Mouse (Mus musculus) brain, embryonic 14.5 days (tissue): ENCODE results near the gene Map3k13. TPM values are rescaled to one million over a fixed set of nuclear protein-coding genes. Genes with fewer than 3 reads are reported as not detected.

Experiments used
- DNase-seq: peaks from one replicate; pipeline ENCODE4 v3.0.0-alpha.2; 2011; ENCODE audit warnings: low read depth
- CTCF ChIP-seq: fragments of 200-500 bp; IDR thresholded peaks from 2 replicates; pipeline ENCODE4 v1.5.1; 2012; ENCODE audit warnings: inconsistent platforms, mild to moderate bottlenecking, moderate library complexity, borderline replicate concordance; ENCODE audit not compliant: insufficient read depth, insufficient read length; ENCODE audit errors: extremely low read depth
- POLR2A ChIP-seq: fragments of 200-500 bp; IDR thresholded peaks from 2 replicates; pipeline ENCODE4 v1.6.1; 2012; ENCODE audit warnings: mild to moderate bottlenecking, inconsistent platforms, borderline replicate concordance; ENCODE audit not compliant: poor library complexity, insufficient read depth, insufficient read length, severe bottlenecking; ENCODE audit errors: extremely low read depth
- polyA plus RNA-seq: library from polyadenylated mRNA; depleted of rRNA; stranded (reverse); fragments of >200 nt; gene quantifications from 2 replicates; pipeline ENCODE4 v1.2.3, GENCODE M21; 2012; rRNA removed

Gene Map3k13
- polyA plus RNA-seq = 7.8 and 13.2 TPM in 2 replicates

DNA sequence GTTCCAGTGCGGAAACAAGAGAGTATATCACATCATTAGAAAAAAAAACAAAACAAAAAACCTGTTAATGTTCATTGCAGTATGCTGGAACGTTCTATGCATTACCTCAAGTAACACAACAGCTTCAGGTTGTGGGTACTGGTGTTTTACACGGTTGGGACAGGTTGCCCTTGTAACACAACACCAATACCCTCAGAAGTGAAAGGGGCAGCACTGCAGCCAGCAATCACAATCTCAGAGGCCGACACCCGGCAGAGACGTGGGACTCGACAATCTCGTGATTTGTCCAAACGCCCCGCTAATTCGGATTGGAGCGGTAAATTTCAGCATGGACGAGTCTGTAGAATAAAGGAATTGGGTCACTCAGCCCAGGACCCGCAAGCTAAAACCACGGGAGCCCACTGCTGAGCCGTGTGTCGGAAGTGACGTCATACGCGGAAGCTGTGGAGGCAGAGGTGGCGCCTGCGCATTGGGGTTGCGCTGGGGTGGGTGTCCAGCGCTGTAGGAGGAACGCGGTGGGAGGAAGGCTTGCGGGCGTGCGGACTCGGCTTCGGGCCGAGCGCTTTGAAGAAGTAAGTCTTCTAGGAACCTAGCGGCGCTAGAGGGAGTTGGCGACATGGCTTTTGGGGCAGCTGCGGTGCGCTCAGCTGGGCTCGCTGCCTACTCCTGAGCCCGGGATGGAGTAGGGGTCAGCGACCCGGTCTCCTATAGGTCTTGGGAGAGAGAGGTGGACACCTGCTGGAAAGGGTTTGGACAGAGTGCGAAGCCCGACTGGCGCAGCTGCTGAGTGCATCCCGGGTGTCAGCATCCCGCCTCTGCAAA lies at the start of gene Map3k13:
Map3k13 (plus strand) TSS at position 472 of the 822 bp plus-strand sequence.
- TF ChIP-seq POLR2A = peak; percentile 87; the same call in 1 of the 2 replicates
- no peak for TF ChIP-seq CTCF
- peak; percentile 97 for DNase-seq

DNA sequence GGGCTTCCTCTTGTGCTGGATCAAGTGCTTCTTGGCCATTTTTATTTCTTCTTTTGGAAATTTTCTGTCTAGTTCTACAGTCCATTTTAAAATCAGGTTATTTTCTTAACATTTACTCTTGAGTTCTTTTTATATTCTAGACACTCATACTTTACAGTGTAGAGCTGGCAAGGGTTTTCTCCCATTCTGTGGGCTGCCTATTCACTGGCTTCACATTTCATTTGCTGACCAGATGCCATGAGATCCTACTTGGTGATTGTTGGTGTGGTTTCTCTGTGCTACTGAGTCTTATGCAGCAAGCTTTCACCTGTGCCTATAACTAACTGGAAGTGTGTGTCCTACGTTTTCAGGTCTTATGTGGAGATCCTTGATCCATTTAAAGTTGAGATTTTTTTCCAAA lies 35.7 kb upstream of the Map3k13 start:
- no peak for DNase-seq
- TF ChIP-seq CTCF = no peak
- TF ChIP-seq POLR2A = no peak

DNA sequence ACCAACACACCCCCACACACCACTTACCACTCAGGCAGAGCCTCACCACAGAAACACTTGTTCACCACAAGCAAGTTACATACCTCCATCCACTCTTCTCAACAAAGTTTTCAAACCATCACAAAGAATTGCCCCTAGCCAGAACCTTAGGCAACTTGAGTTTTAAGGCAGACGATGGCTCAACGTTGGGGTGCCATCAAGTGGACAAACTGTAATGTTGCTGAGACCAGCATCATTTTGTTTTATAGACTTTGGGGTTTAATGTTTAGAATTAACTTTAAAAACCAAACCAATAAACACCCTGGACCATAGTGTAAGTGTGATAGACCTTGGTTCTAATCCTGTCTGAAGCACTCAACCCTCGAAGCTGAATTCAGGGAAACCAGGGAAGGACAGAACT lies 25.9 kb upstream of the Map3k13 start:
- DNase-seq = no peak
- TF ChIP-seq CTCF (peak; percentile 14; the same call in 1 of the 2 replicates), POLR2A (no peak)

DNA sequence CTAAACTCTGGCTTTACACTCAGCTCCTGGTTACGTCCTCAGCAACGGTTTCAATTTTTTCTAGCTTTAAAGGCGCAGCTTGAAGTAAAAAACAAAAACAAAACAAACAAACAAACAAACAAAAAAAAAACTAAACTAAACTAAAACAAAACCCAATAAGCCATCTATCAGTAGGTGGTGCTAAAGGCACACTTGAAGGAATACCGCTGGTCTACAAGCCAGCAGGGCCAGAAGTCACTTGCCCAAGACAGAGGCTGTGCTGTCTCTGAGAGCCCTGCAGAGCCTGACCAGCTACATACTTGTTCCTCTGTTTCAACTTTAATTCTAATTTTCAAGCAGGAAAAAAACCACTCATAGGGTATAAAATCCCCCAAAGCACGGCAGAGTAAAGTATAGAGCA lies 24.5 kb upstream of the Map3k13 start:
- TF ChIP-seq CTCF (peak; percentile 27; the same call in 1 of the 2 replicates), POLR2A (no peak)
- DNase-seq = peak; percentile 23

DNA sequence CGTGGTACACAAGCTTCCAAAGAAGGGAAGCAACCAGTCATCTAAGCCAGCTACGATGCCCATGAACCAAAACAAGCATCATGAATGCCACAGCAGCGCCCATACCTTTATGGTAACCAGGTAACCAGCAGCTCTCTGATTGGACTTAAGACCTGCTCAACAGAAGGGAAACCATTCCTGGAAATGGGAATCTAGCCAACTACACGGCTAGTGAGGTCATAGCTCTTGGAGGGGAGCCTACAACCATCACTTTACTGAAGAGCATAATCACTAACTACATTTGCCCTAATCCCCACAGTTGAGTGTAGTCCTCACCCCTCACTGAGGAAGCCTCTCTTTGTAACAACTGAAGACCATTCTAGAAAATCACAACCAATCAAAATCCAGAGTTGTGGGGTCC lies 19.4 kb upstream of the Map3k13 start:
- DNase-seq = no peak
- no peak for TF ChIP-seq POLR2A
- no peak for TF ChIP-seq CTCF

DNA sequence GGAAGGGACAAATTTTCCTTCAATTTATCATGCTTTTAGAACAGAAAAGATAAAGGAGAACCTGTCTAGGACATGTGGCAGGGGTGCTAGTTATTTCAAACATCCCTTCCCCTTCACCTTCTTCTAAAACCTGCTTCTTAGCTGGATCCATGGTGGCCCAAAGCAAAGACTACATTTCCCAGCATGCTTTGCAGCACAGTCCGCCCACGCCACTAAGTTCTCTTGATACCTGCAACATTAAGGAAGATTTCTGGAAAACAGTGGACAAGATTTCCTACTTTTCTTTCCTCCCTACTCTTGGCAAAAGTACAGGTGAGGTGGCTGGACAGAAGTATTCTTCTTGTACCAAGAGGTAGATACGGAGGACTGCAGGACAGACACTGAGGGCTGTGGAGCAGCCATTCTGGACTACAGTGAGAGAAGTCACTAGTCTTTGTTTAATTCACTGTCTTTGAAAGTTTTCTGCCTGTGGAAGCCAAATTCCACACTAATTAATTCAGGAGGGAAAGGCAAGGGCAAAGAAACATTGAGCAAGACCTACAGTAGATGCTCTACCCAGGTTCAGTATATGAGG lies 15.8 kb upstream of the Map3k13 start:
- no peak for TF ChIP-seq POLR2A
- TF ChIP-seq CTCF = no peak
- peak; percentile 53 for DNase-seq

DNA sequence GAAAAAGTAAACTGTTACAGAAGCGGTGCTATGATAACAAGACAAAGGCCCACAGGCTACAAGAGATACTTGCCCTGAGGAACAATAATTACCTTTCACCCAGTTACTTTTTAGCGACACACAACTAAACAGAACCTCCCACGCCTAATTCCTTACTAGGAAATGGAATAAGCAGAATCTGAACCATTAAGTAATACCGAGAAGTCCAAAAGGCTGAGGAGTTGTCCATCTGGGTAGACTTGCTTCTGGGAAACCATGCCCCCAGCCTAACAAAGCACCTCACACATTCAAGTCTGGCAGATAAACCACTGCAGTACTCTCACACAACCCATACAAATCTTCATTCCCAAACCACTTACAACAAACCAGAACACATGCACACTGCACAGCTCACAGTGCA lies 15.0 kb upstream of the Map3k13 start:
- DNase-seq = no peak
- TF ChIP-seq POLR2A = no peak
- no peak for TF ChIP-seq CTCF

DNA sequence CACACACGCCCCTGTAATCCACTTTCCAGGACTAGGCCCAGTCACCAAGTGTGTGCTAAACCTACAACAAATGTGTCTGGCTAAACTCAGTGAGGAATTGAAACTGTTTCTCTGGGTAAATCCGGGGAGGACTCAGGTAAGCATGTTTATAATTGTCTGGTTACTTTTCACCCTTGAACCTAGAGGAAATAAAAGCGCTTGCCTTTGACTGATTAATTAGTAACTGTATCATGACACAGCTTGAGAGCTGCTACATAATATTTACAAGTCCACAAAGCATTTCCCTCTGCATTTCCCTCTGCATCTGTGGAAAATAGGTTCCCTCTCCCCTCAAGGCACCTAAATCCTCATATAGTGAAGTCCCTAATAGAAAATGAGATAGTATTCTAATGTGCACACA lies 12.9 kb upstream of the Map3k13 start:
- TF ChIP-seq POLR2A (no peak), CTCF (no peak)
- no peak for DNase-seq

DNA sequence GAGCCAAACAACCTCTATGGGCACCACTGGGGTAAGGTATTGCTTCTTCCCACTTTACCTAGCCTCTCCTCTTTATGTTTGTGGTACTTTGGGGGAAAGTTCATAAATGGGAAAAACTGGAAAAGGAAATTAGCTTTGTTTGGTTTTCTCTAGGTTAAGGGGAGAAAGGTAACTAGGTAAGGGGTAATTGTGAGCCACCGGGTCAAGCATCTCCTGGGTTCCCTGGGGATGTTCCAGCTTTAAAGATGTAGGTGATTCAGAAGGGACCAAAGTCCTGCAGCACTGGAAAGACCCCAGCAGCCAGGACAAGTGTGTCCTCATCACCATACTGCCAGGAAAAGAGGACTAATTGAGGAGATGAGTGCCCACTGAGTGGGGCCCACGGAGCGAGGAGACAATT lies 12.3 kb upstream of the Map3k13 start:
- DNase-seq = no peak
- no peak for TF ChIP-seq CTCF
- no peak for TF ChIP-seq POLR2A

DNA sequence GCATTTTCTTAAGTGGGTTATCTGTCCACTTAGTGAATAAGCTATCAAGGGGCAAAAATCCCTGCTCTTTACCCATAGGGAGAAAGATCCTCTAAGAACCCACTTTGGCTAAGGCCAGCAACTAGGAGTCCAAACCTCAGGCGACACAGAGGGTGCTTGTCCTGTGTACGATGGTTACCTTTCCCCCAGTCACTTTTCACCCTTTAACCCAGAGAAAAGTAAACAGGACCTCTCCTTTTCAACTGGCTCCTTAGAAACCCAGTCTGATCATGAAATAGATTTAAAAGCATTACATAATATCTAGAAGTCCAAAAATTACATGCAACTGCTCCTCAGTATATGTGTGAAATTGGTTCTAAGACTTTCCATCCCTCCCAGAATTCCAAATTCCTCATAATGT lies 11.3 kb upstream of the Map3k13 start:
- no peak for DNase-seq
- no peak for TF ChIP-seq CTCF
- TF ChIP-seq POLR2A = no peak

DNA sequence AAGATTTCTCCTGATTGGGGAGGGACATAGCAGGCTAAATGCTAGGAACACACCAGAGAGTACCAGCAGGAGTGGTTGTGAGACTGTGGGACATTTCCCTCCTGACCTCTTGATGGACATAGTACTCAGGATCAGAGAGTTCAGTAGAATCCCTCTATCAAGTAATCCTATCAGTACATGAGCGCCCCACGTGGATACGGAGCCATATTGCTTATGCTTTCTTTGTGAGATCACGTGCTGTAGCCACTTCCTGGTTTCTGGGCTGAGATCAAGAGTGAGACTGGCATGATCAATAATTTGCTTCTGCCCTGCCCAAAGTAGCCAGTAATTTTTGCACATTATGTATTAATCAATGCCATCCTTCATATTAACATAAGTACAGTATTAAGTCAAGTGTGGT lies 9.1 kb upstream of the Map3k13 start:
- no peak for DNase-seq
- TF ChIP-seq CTCF (no peak), POLR2A (no peak)

DNA sequence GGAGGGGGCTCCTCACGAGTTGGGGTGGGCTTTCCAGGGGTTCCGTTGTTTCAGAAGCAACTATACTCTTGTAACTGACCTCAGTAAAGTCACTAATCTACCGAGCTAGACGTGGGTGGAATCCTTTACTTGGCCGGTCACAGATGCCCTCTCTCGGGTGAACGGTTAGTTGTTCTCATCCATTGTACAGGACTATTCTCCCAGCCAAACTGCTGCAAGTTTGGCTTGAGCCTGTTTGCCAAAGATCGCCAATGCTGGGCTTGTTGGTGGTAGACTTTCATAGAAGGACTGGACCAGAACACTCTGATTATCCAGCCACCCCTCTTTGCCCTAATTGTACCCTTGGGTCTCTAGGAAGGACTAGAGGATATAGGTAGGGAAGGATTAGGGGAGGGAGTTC lies 7.8 kb upstream of the Map3k13 start:
- no peak for TF ChIP-seq CTCF
- DNase-seq = no peak

DNA sequence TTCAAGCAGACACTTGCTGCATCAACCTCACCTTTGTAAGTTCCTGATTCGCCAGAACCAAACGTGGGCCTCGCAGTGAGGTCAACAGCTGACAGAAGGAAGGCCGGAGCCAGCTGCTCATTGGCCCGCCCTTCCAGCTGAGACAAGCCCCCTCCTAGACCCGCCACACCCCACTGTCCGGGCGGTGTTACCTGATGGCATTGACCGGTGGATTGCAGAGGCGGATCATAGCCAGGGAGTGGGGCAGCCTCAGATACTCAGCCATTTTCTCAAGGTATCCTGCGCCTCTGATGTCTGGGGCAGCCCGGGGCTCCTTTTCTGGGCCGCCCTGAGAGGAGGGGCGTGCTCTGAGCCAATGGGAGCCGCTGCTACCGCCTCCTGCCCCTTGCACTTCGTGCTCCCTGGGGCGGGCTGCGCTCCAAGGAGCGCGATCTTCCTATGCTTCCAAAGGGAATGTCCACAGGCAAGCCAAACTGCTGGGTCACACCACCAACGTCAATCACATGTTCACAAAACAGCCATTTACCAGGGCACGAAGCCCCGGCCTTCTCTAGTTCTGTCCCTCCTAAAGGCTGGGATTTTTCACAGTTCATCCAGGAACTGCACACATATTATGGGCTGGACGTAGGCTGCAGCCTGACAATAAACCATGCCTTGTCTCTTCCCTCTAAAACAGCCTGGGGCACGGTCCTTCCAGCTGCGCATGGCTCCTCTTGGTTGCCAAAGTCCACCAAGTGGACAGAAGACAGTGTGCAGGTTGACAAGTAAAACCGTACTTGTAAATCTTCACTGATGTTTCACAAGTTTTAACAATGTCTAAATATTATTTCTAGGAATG lies 6.4 kb upstream of the Map3k13 start, which contains the start of gene Ehhadh:
Ehhadh (minus strand) TSS at position 292 of the 838 bp plus-strand sequence.
- peak; percentile 64 for DNase-seq
- no peak for TF ChIP-seq CTCF
- TF ChIP-seq POLR2A = no peak

DNA sequence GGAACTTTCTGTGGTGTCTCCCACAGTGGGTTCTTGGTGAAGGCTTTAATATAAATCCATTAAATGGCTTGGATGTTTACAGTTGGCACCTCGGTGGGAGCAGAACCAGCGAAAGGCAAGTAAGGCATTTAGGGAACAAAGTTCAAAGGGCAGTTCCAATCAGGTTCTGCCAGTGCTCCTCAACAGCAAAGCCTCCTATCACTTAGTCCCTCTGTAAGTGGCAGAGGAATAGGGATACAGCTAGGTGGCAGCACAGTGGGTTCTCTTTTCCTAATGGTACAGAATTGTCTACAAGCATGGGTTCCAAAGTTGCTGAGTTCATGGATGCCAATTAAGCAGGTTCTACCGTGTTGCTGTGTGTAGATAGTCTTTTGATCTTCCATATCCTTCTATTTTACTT lies 5.6 kb upstream of the Map3k13 start:
- no peak for DNase-seq
- TF ChIP-seq POLR2A = no peak
- peak; percentile 27; the same call in 1 of the 2 replicates for TF ChIP-seq CTCF

DNA sequence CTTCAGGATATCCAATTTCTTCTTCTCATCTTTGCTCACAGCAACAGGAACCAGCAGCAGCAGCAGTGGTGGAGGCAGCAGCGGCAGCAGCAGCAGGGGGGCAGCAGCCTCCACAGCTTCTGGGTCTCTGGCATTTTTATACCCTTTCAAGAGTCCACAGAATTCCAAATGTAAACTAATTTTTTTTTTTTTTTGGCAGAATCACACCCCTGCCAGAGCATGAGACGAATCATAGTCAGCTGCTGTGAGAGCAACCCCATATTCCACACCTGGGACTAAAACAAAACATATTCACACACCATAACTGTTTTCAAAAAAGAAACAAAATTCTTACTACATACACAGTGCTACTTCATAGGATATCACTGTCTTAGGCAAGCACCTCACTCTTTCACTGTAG lies 5.0 kb upstream of the Map3k13 start:
- TF ChIP-seq CTCF (no peak), POLR2A (no peak)
- no peak for DNase-seq
